Mouse (Mus musculus) hindbrain, embryonic 15.5 days (tissue): ENCODE data around the gene Rpl31. TPM values are rescaled to one million over a fixed set of nuclear protein-coding genes. Genes with fewer than 3 reads are reported as not detected.

ENCODE experiments used
- ATAC-seq: fragments of 200-750 bp; cut with Nextera tagmentation; 2 replicates; pipeline ENCODE4 v1.8.0; 2017; ENCODE audit warnings: low read depth, moderate number of reproducible peaks, moderate TSS enrichment; ENCODE audit not compliant: low FRiP score
- H3K27ac ChIP-seq: fragments of 300-500 bp; sonication (generic); replicated peaks from 2 replicates; pipeline ENCODE4 v1.5.1; 2015; ENCODE audit warnings: mild to moderate bottlenecking, inconsistent platforms
- H3K27me3 ChIP-seq: fragments of 300-500 bp; sonication (generic); 2 replicates; pipeline ENCODE4 v1.6.1; 2015; ENCODE audit warnings: control low read depth, inconsistent platforms
- H3K36me3 ChIP-seq: fragments of 300-500 bp; sonication (generic); 2 replicates; pipeline ENCODE4 v1.6.1; 2015; ENCODE audit warnings: control low read depth, inconsistent platforms
- H3K4me1 ChIP-seq: fragments of 300-500 bp; sonication (generic); replicated peaks from 2 replicates; pipeline ENCODE4 v1.6.1; 2015; ENCODE audit warnings: control low read depth, inconsistent platforms
- H3K4me2 ChIP-seq: fragments of 300-500 bp; sonication (generic); 2 replicates; pipeline ENCODE4 v1.6.1; 2015; ENCODE audit warnings: moderate library complexity, mild to moderate bottlenecking, inconsistent platforms
- H3K4me3 ChIP-seq: fragments of 300-500 bp; sonication (generic); 2 replicates; pipeline ENCODE4 v1.5.1; 2015; ENCODE audit warnings: mild to moderate bottlenecking, inconsistent platforms
- H3K9ac ChIP-seq: fragments of 300-500 bp; sonication (generic); 2 replicates; pipeline ENCODE4 v1.6.1; 2015; ENCODE audit warnings: inconsistent platforms
- H3K9me3 ChIP-seq: fragments of 300-500 bp; sonication (generic); 2 replicates; pipeline ENCODE4 v1.6.1; 2016; ENCODE audit warnings: control low read depth, inconsistent platforms
- WGBS: fragments of 180-500 bp; shearing (Covaris S2); methylation state at CpG from one replicate; pipeline ENCODE4 v1.1.7; 2015; 5-methylcytosine and 5-hydroxymethylcytosine counted together
- polyA plus RNA-seq: library from polyadenylated mRNA; unstranded; fragments of >200 nt; fragmentation: Nextera tagmentation; extraction: Ambion mirVana; gene quantifications from 2 replicates; pipeline ENCODE4 v1.2.1, GENCODE M21; 2015

Rpl31 gene
- polyA plus RNA-seq, 1 experiment from 2014 or later: 306 TPM

GRCm38 (mm10) chr1:39388163-39388562 is 20.5 kb downstream of the Rpl31 start:
- WGBS: 84% methylated on average over 2 of the region's 2 CpGs
- no peak overlapping the region for H3K9ac ChIP-seq
- no peaks in the 10 kb centered on the region for H3K27me3 ChIP-seq
- no peak overlapping the region for H3K4me2 ChIP-seq
- H3K36me3 ChIP-seq: no peaks in the 10 kb centered on the region; the same call in 1 of the 2 replicates
- no peak overlapping the region for H3K4me3 ChIP-seq
- no peak for ATAC-seq
- no peak overlapping the region for H3K27ac ChIP-seq
- H3K9me3 ChIP-seq: no peaks in the 10 kb centered on the region
- H3K4me1 ChIP-seq: no peaks in the 10 kb centered on the region

GRCm38 (mm10) chr1:39389338-39389737 is 21.7 kb downstream of the Rpl31 start:
- Histone ChIP-seq H3K4me3 (no peak overlapping the region), H3K9ac (no peak overlapping the region), H3K4me1 (no peaks in the 10 kb centered on the region), H3K4me2 (no peak overlapping the region), H3K36me3 (no peaks in the 10 kb centered on the region; the same call in 1 of the 2 replicates), H3K27me3 (no peaks in the 10 kb centered on the region), H3K9me3 (no peaks in the 10 kb centered on the region), H3K27ac (no peak overlapping the region)
- no peak for ATAC-seq
- 89% methylated on average over 11 of the region's 11 CpGs for whole genome bisulfite sequencing

GRCm38 (mm10) chr1:39391652-39392051 is 24.0 kb downstream of the Rpl31 start:
- WGBS: 92% methylated on average over 6 of the region's 6 CpGs
- Histone ChIP-seq H3K9ac (no peak overlapping the region), H3K4me1 (no peaks in the 10 kb centered on the region), H3K36me3 (no peaks in the 10 kb centered on the region; the same call in 1 of the 2 replicates), H3K9me3 (no peaks in the 10 kb centered on the region), H3K27me3 (no peaks in the 10 kb centered on the region), H3K4me2 (no peak overlapping the region), H3K27ac (no peak overlapping the region), H3K4me3 (no peak overlapping the region)
- ATAC-seq: peak; percentile 39; the same call in 1 of the 2 replicates

- Histone ChIP-seq H3K4me2 (no peak overlapping the region), H3K36me3 (no peaks in the 10 kb centered on the region; the same call in 1 of the 2 replicates), H3K4me3 (no peak overlapping the region), H3K4me1 (no peaks in the 10 kb centered on the region), H3K9me3 (no peaks in the 10 kb centered on the region), H3K27me3 (no peaks in the 10 kb centered on the region), H3K27ac (no peak overlapping the region), H3K9ac (no peak overlapping the region)
- ATAC-seq: peak; percentile 52
- WGBS: 58% methylated on average over 3 of the region's 3 CpGs
Observed at GRCm38 (mm10) chr1:39392189-39392588, 24.5 kb downstream of the Rpl31 start.

- Histone ChIP-seq H3K27me3 (no peaks in the 10 kb centered on the region), H3K27ac (no peak overlapping the region), H3K4me3 (no peak overlapping the region), H3K9me3 (no peaks in the 10 kb centered on the region), H3K9ac (no peak overlapping the region), H3K4me2 (no peak overlapping the region), H3K36me3 (no peaks in the 10 kb centered on the region; the same call in 1 of the 2 replicates), H3K4me1 (no peaks in the 10 kb centered on the region)
- ATAC-seq: no peak
- WGBS: 79% methylated on average over 8 of the region's 8 CpGs
Observed at GRCm38 (mm10) chr1:39393217-39393867, 25.7 kb downstream of the Rpl31 start.

- no peak for ATAC-seq
- Histone ChIP-seq H3K4me2 (no peak overlapping the region), H3K36me3 (no peaks in the 10 kb centered on the region; the same call in 1 of the 2 replicates)
Observed at GRCm38 (mm10) chr1:39394096-39394495, 26.5 kb downstream of the Rpl31 start.

GRCm38 (mm10) chr1:39394650-39395049 is 27.0 kb downstream of the Rpl31 start:
- no peaks in the 10 kb centered on the region for H3K36me3 ChIP-seq
- H3K9me3 ChIP-seq: no peaks in the 10 kb centered on the region
- H3K27me3 ChIP-seq: no peaks in the 10 kb centered on the region
- H3K4me2 ChIP-seq: no peak overlapping the region
- ATAC-seq: no peak
- no peaks in the 10 kb centered on the region for H3K4me1 ChIP-seq
- H3K4me3 ChIP-seq: no peak overlapping the region
- H3K9ac ChIP-seq: no peak overlapping the region
- no peak overlapping the region for H3K27ac ChIP-seq
- 87% methylated on average over 3 of the region's 3 CpGs for WGBS

More at GRCm38 (mm10) chr1:39394096-39394495, 26.5 kb downstream of the Rpl31 start:
- Histone ChIP-seq H3K4me1 (no peaks in the 10 kb centered on the region), H3K9ac (no peak overlapping the region), H3K9me3 (no peaks in the 10 kb centered on the region), H3K27ac (no peak overlapping the region), H3K27me3 (no peaks in the 10 kb centered on the region), H3K4me3 (no peak overlapping the region)
- 49% methylated on average over 10 of the region's 10 CpGs for WGBS

GRCm38 (mm10) chr1:39396347-39396746 is 28.7 kb downstream of the Rpl31 start:
- no peak for ATAC-seq
- no peaks in the 10 kb centered on the region for H3K27me3 ChIP-seq
- H3K9ac ChIP-seq: no peak overlapping the region
- H3K4me3 ChIP-seq: no peak overlapping the region
- no peaks in the 10 kb centered on the region for H3K9me3 ChIP-seq
- no peak overlapping the region for H3K4me2 ChIP-seq
- H3K36me3 ChIP-seq: no peaks in the 10 kb centered on the region
- no peaks in the 10 kb centered on the region for H3K4me1 ChIP-seq
- H3K27ac ChIP-seq: no peak overlapping the region
- 86% methylated on average over 4 of the region's 4 CpGs for WGBS

- Histone ChIP-seq H3K36me3 (peaks cover 3% of the 10 kb centered on the region; the same call in 1 of the 2 replicates), H3K9ac (no peak overlapping the region), H3K4me2 (no peak overlapping the region), H3K27ac (no peak overlapping the region), H3K9me3 (no peaks in the 10 kb centered on the region), H3K4me3 (no peak overlapping the region), H3K27me3 (no peaks in the 10 kb centered on the region), H3K4me1 (no peaks in the 10 kb centered on the region)
- ATAC-seq: no peak
- WGBS: 97% methylated on average over 6 of the region's 6 CpGs
Observed at GRCm38 (mm10) chr1:39398284-39398683, 30.6 kb downstream of the Rpl31 start.

- Histone ChIP-seq H3K27ac (no peak overlapping the region), H3K27me3 (no peaks in the 10 kb centered on the region)
Observed at GRCm38 (mm10) chr1:39399228-39399627, 31.6 kb downstream of the Rpl31 start.

GRCm38 (mm10) chr1:39400173-39400572 is 32.5 kb downstream of the Rpl31 start:
- Histone ChIP-seq H3K27me3 (no peaks in the 10 kb centered on the region), H3K27ac (no peak overlapping the region), H3K36me3 (peaks cover 3% of the 10 kb centered on the region; the same call in 1 of the 2 replicates), H3K4me3 (no peak overlapping the region), H3K9ac (no peak overlapping the region), H3K9me3 (no peaks in the 10 kb centered on the region), H3K4me2 (no peak overlapping the region), H3K4me1 (no peaks in the 10 kb centered on the region)
- no peak for ATAC-seq
- 95% methylated on average over 3 of the region's 3 CpGs for WGBS

More at GRCm38 (mm10) chr1:39399228-39399627, 31.6 kb downstream of the Rpl31 start:
- Histone ChIP-seq H3K4me2 (no peak overlapping the region), H3K9ac (no peak overlapping the region), H3K4me3 (no peak overlapping the region), H3K36me3 (peaks cover 3% of the 10 kb centered on the region; the same call in 1 of the 2 replicates), H3K4me1 (no peaks in the 10 kb centered on the region), H3K9me3 (no peaks in the 10 kb centered on the region)
- no peak for ATAC-seq
- 81% methylated on average over 4 of the region's 4 CpGs for WGBS

GRCm38 (mm10) chr1:39407108-39407507 is 39.5 kb downstream of the Rpl31 start:
- H3K4me3 ChIP-seq: no peak overlapping the region
- no peaks in the 10 kb centered on the region for H3K27me3 ChIP-seq
- ATAC-seq: no peak
- no peaks in the 10 kb centered on the region for H3K9me3 ChIP-seq
- no peak overlapping the region for H3K9ac ChIP-seq
- 78% methylated on average over 4 of the region's 4 CpGs for WGBS
- no peak overlapping the region for H3K27ac ChIP-seq
- no peak overlapping the region for H3K4me2 ChIP-seq
- H3K4me1 ChIP-seq: no peaks in the 10 kb centered on the region
- H3K36me3 ChIP-seq: peaks cover 2% of the 10 kb centered on the region; the same call in 1 of the 2 replicates
